Mouse (Mus musculus) intestine, postnatal 0 days (tissue): Measurements from ENCODE around the gene Myl7. TPM values are rescaled to one million over a fixed set of nuclear protein-coding genes. Genes with fewer than 3 reads are reported as not detected.

Experiments
- ATAC-seq: fragments of 200-750 bp; cut with Nextera tagmentation; 2 replicates; pipeline ENCODE4 v1.8.0; 2017; ENCODE audit warnings: mild to moderate bottlenecking, moderate TSS enrichment, moderate library complexity
- H3K27ac ChIP-seq: fragments of 300-500 bp; sonication (generic); 2 replicates; pipeline ENCODE4 v1.5.1; 2014; ENCODE audit warnings: mild to moderate bottlenecking, low read depth, low read length, moderate library complexity
- H3K27me3 ChIP-seq: fragments of 300-500 bp; sonication (generic); replicated peaks from 2 replicates; pipeline ENCODE4 v1.6.1; 2014; ENCODE audit warnings: low read length, mixed read lengths; ENCODE audit not compliant: control insufficient read depth, insufficient read depth
- H3K36me3 ChIP-seq: fragments of 300-500 bp; sonication (generic); 2 replicates; pipeline ENCODE4 v1.6.1; 2014; ENCODE audit warnings: mild to moderate bottlenecking, moderate library complexity; ENCODE audit not compliant: control insufficient read depth, insufficient read depth
- H3K4me1 ChIP-seq: fragments of 300-500 bp; sonication (generic); replicated peaks from 2 replicates; pipeline ENCODE4 v1.6.1; 2014; ENCODE audit warnings: antibody characterized with exemption, low read length, mixed read lengths; ENCODE audit not compliant: control insufficient read depth, insufficient read depth
- H3K4me2 ChIP-seq: fragments of 300-500 bp; sonication (generic); replicated peaks from 2 replicates; pipeline ENCODE4 v1.6.1; 2014; ENCODE audit warnings: low read depth, mild to moderate bottlenecking, moderate library complexity
- H3K4me3 ChIP-seq: fragments of 300-500 bp; sonication (generic); 2 replicates; pipeline ENCODE4 v1.5.1; 2014; ENCODE audit warnings: low read depth, low read length
- H3K9ac ChIP-seq: fragments of 300-500 bp; sonication (generic); 2 replicates; pipeline ENCODE4 v1.6.1; 2014; ENCODE audit warnings: mild to moderate bottlenecking, low read depth, low read length
- H3K9me3 ChIP-seq: fragments of 300-500 bp; sonication (generic); 2 replicates; pipeline ENCODE4 v1.6.1; 2016; ENCODE audit warnings: mixed run types; ENCODE audit not compliant: control insufficient read depth
- CTCF ChIP-seq: sonication (generic); IDR thresholded peaks from 2 replicates; pipeline ENCODE4 v1.5.1; 2016; ENCODE audit warnings: low read depth, mild to moderate bottlenecking, control low read depth, antibody characterized with exemption, moderate library complexity
- WGBS: fragments of 180-500 bp; shearing (Covaris S2); extraction: QIAGEN DNeasy Blood & Tissue Kit; methylation state at CpG from one replicate; pipeline ENCODE4 v1.1.7; 2014; 5-methylcytosine and 5-hydroxymethylcytosine counted together
- polyA plus RNA-seq: library from polyadenylated mRNA; unstranded; fragments of >200 nt; fragmentation: Nextera tagmentation; extraction: Ambion mirVana; gene quantifications from 2 replicates; pipeline ENCODE4 v1.2.1, GENCODE M21; 2015

Gene Myl7
- polyA plus RNA-seq, 1 experiment from 2014 or later = 20.9 TPM

DNA sequence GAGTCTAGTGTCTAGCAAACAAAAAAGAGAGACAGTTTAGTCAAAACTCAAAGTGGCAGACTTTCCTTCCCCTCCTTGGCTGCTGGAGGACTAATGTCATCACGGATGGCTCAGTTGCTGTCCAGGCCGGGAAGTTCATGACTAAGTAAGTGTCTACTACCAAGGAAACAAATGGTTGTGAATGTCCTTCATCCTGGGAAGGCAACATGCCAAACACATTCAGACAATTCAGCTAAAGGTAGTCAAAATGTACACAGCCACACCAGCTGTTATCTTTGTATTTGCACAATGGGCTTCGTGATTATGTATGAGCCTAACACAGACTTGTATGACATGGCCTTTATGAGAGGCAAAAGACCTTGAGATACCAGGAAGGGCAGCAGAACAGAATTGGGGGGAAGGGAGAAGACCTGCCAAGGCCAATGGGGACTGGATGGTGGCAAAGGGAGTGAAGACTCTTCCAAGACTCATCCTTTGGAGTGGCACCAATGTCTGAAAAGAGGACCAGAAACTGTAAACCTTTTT is 28.2 kb upstream of the Myl7 start:
- Histone ChIP-seq H3K9me3 (no peaks in the 10 kb centered on the region), H3K4me3 (no peak overlapping the region), H3K4me2 (no peak overlapping the region), H3K36me3 (no peaks in the 10 kb centered on the region), H3K27ac (no peak overlapping the region), H3K27me3 (no peaks in the 10 kb centered on the region), H3K4me1 (no peaks in the 10 kb centered on the region), H3K9ac (no peak overlapping the region)
- no peak for TF ChIP-seq CTCF
- ATAC-seq = no peak
- WGBS = 66% methylated on average over 3 of the region's 3 CpGs

DNA sequence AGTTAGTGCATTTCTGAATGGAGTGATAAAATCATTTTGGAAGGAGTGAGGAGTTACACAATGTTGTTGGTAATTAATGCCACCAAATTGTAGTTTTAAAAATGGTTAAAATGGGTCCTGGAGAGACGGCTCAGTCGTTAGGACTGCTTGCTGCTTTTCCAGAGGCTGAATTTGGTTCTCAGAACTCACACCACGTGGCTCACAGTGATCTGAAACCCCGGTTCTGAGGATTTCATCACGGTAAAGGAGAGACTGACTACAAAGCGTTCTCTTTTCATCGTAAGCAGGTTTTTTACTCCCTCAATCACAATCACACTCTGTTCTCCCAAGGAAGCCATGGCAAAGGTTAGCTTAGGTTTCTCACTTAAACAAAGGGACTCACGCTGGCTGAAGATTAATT is 26.1 kb upstream of the Myl7 start:
- Histone ChIP-seq H3K4me3 (no peak overlapping the region), H3K4me2 (no peak overlapping the region), H3K9ac (no peak overlapping the region), H3K9me3 (no peaks in the 10 kb centered on the region), H3K27me3 (no peaks in the 10 kb centered on the region), H3K4me1 (no peaks in the 10 kb centered on the region), H3K36me3 (no peaks in the 10 kb centered on the region), H3K27ac (no peak overlapping the region)
- no peak for ATAC-seq
- no peak for TF ChIP-seq CTCF
- WGBS = 68% methylated on average over 8 of the region's 8 CpGs

DNA sequence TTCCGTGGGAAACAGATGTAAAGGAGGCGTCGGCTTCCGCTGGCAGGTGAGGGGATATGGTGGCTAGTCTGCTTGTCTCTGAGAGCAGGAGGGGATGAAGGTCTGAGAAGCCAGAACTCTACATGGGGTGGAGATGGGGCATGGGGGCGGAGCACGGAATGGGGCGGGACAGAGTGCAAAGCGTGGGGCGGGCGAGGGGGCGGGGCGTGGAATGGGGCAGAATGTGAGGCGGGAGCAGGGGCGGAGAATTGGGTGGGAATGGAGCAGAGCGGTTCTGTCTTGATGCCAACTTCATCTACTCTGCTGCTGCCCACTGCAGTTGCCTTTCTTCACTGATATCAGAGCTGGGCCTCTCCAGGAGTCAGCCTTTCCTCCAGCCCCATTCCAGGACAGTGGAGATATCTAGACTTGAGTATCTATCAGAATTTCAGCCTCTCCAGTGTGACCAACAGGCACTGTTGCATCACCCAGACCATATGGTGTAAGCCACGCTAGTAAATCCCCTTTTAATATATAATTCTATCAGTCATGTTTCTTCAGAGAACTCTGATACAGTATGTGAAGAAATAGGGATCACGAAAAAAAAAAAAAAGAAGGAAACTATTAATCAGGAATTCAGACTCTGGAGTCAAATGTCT is 21.9 kb upstream of the Myl7 start:
- no peak overlapping the region for H3K9ac ChIP-seq
- no peaks in the 10 kb centered on the region for H3K9me3 ChIP-seq
- ATAC-seq = no peak
- H3K4me1 ChIP-seq = no peaks in the 10 kb centered on the region
- no peak for TF ChIP-seq CTCF
- no peak overlapping the region for H3K4me3 ChIP-seq
- no peaks in the 10 kb centered on the region for H3K36me3 ChIP-seq
- no peak overlapping the region; the same call in 1 of the 2 replicates for H3K4me2 ChIP-seq
- no peak overlapping the region for H3K27ac ChIP-seq
- H3K27me3 ChIP-seq = no peaks in the 10 kb centered on the region
- 34% methylated on average over 14 of the region's 17 CpGs for WGBS

DNA sequence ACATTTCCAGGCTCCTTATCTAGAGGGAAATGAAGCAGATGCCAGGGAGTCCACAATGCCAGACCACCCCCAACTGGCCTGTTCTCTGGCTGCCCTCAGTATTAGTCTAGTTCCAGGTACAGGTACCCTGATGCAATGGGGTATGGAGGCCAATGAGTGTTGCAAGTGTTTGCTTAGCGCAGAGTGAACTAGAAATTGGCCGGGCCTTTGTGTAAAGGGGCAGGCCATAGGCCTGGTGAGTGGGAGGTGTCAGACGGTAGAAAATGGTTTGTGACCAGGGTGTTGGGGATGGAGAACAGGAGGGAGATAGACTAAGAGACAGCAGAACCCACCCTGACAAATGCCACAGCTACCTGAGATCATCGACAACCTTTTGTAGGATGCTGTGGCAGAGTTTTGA is 21.0 kb upstream of the Myl7 start:
- 97% methylated on average over 4 of the region's 4 CpGs for WGBS
- Histone ChIP-seq H3K36me3 (no peaks in the 10 kb centered on the region), H3K4me2 (no peak overlapping the region), H3K9me3 (no peaks in the 10 kb centered on the region), H3K4me1 (no peaks in the 10 kb centered on the region), H3K9ac (no peak overlapping the region), H3K27ac (no peak overlapping the region), H3K27me3 (no peaks in the 10 kb centered on the region), H3K4me3 (no peak overlapping the region)
- no peak for ATAC-seq
- TF ChIP-seq CTCF = no peak

DNA sequence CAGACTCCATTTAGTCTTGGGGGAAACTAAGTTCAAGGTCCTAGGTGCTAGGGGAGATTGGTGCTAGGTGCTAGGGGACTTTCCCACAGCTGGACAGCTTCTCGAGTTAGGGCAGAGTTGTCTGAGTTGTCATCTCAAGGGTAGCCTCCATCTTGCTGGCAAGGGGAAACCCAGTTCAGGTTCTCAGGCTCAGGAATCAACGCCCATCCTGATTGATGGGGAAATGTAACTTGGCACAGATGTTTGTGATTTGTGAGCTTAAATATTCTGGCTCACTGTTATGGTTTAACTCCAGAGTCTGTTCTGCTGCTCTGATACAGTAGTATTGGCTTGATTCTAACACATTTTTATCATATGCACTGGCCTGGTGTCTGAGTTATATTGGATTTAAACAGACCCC is 19.5 kb upstream of the Myl7 start:
- TF ChIP-seq CTCF = no peak
- Histone ChIP-seq H3K9me3 (no peaks in the 10 kb centered on the region), H3K27ac (no peak overlapping the region), H3K27me3 (no peaks in the 10 kb centered on the region), H3K4me2 (no peak overlapping the region), H3K36me3 (no peaks in the 10 kb centered on the region), H3K4me1 (no peaks in the 10 kb centered on the region), H3K4me3 (no peak overlapping the region), H3K9ac (no peak overlapping the region)
- 80% methylated on average over 2 of the region's 2 CpGs for WGBS
- ATAC-seq = no peak

DNA sequence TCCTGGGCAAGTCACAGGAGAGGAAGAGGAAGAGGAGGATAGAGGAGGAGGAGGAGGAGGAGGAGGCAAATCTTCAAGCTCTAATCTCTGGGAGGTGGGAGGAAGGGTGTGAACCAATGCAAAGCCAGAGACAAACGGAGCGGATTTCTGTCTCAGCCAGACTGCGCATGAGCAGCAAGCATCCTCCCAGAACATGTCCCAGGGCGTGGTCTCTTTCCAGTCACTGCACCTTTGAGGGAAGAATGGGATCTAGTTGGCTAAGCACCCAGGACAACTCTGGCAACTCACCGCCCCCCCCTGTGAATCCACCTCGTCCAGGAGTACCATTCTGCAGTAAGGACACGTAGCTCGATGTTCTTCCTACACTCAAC is 17.6 kb upstream of the Myl7 start:
- Histone ChIP-seq H3K9ac (no peak overlapping the region), H3K4me1 (no peaks in the 10 kb centered on the region), H3K36me3 (no peaks in the 10 kb centered on the region), H3K4me3 (no peak overlapping the region), H3K27me3 (no peaks in the 10 kb centered on the region), H3K9me3 (no peaks in the 10 kb centered on the region), H3K4me2 (no peak overlapping the region), H3K27ac (no peak overlapping the region)
- WGBS = 69% methylated on average over 8 of the region's 8 CpGs
- no peak for TF ChIP-seq CTCF
- no peak for ATAC-seq
